Mouse (Mus musculus) adrenal gland, adult 8-10 months (tissue): ENCODE measurements around the gene Med25. TPM values are rescaled to one million over a fixed set of nuclear protein-coding genes. Genes with fewer than 3 reads are reported as not detected.
A peak's percentile ranks its signal among the peaks of the same experiment; 100 is the strongest.
"Not testable (repeated sequence)": the region's sequence is repeated elsewhere in the genome, so short reads cannot be mapped to it uniquely, and the experiment has no call there.

Experiments used
- DNase-seq: peaks from one replicate; pipeline ENCODE4 v3.0.0; 2022
- total RNA-seq, 4 experiments: library from RNA; stranded (reverse); gene quantifications; 2 replicates each; pipeline ENCODE4 v1.2.4; 2022

Med25 gene
- total RNA-seq, 4 experiments from 2014 or later, result 85.0 to 118 (median 96.5) TPM

DNA sequence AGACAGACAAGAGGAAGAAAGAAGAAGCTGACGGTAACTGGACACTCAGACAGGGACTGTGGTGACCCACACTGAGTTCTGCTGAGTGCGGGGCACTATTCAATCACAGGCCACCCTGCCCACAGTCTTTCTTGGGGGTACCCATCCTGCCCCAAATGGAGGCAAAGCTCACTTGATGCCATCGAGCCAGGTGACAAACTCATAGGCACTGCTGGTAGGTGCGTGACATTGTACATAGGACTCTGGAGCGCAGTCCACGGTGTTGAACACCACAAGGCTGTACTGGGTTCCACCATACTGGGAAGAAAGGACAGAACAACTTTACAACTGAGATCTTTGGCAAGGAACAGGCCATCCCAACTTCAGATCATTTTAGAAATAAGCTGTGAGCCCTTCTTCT is 901 bp downstream of the Med25 start:
- DNase-seq, result no peak

DNA sequence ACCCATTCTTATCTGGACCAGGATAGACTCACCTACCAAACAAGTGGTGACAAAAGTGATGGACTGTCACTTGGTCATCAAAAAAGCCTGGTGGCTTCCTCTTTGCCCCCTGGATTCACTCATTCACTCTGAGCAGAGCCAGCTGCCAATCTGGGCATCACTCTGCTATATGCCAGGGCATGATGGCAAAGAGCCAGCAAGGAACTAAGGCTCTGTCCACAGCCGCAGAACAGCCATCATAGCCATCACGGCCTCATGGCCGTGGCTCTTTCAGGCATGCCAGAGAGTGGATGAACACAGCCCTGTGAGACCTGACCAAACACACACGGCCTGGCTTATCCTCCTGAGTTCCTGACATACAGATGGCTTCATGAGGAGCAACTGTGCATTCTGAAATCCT is 1.8 kb downstream of the Med25 start:
- DNase-seq, result no peak

DNA sequence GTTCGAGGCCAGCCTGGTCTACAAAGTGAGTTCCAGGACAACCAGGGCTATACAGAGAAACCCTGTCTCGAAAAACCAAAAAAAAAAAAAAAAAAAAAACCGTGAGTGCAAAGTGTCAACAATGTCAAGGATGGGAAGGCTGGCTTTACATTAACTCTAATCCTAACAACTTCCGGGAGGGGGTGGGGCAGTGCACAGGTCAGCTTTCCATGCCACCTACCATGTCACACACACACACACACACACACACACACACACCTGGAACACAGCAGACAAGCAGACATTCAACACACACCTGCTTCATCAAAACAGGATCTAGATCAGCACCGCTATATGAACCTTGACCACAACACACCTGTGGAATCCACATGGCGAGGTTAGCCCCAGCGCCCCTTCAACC is 2.3 kb downstream of the Med25 start:
- DNase-seq, result no peak

DNA sequence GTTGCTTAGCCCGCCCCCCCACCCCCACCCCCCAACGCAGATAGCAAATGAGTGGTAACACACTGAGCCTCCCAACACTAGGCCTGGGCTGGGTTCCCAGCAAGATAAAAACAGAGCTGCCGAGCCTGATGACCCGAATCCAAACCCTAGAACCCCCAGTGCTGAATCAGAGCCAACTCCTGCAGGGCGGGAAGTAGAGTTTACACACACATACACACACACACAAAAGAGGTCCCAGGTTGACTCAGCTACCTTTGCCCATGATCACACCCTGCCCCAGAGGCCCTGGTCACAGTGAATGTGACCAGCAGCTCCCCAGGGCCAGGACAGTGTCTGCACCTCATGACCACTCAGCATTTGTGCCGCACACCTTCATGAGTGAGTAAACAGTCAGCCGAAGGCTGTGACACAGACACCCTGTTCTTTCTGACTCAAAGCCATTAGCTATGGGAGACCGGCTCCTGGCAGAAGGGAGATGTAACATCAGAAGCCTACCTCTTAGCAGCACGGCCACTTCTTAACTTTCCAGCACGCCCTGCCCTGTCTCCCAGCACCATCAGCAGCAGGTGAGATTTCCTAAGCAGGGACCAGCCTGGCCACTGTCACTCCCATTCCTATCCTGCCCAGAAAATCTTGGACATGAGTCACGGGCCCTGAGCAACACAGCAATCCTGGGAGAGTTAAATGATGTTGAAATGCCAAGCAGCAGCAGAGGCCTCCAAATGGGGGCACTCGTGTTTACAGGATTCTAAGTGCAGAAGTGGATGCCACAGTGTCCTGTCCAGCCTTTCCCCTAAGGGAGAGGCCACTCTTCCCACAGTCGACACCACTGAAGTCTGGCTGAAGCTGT is 4.0 kb downstream of the Med25 start:
- DNase-seq, result peak; percentile 47

DNA sequence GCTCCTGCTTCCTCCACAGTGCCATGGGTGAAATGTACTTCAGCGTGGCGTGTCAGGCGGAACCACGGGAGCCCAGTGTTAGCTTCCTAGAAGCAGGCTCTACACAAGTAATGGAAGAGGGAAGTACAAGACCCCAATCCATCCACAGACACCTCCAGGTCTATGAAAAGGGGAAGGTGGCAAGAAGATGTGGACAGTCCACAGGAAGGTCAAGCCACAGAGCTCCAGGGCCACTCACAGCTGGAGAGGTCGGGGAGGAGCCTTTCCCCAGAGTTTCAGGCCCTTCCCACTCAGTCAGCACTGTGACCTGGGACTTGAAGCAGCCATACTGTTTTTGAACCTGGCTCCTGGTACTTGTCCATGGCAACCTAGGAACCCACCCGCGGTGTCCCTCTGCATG is 5.5 kb downstream of the Med25 start:
- no peak for DNase-seq

DNA sequence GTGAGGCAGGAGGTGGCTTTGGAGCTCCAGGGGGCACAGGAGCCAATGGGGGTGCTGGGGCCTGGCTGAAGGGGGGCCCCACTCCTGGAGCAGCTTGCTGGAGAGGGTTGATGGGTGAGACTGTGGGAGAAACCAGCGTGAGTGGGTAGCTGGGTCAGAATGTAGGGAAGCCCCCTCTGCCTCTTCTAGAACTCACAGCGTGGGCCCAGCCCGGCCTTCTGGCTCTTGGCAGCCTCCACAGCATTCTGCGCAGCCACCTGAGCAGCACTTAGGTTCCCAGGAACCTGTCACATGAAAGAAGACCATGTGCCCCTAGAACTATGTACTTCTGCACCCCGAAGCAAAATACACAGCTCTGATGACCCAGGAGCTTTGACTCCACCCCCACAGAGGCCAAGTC is 7.9 kb downstream of the Med25 start:
- no peak for DNase-seq

DNA sequence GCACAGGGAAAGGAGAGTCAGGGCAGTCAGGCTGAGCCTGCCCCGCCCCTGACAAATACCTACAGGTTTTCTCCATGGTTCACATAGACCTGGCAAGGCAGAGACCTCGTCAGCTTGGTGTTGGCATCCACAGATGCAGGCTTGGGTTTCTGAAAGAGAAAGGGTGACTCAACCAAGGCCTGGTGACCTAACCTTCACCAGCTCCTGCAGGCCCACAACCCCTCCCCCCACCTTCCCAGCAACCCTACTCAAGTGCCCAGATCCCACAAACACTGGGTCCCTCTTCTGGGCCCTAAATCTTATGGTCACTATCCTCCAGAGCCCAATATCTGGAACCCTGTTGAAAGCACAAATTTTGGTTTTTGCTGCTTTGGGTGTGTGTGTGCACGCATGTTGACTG is 9.5 kb downstream of the Med25 start:
- peak; percentile 67 for DNase-seq

DNA sequence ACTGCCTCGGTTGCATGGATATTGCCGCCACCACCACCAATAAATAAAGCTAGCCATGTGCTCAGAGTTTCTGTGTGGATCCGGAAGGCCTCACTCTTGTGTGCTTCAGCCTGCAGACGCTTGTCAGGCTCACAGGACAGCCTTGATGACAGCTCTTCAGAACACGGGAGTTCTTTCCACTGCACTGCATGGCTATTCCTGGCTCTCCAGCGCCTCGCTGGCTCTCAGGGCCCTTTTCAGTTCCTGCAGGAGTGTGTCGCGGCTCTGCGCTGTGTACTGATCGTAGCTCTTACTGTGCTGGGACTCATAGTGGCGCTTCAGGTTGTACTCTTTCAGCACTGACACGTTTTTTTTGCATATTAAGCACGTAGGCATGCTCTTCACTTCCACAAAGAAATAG is 14.7 kb downstream of the Med25 start:
- DNase-seq, result no peak

DNA sequence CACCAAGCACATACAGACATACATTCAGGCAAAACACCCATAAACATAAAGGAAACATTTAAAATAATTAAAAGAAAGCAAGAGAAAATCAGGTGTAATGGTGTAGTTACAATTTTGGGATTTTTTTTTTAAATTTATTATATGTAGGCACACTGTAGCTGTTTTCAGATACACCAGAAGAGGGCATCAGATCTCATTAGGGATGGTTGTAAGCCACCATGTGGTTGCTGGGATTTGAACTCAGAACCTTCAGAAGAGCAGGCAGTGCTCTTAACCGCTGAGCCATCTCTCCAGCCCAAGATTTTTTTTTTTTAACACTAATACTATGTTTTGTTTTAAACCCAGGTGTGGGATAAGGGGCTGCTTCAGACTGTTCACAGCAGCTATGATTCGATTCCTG is 20.7 kb downstream of the Med25 start:
- DNase-seq, result not testable (repeated sequence)

DNA sequence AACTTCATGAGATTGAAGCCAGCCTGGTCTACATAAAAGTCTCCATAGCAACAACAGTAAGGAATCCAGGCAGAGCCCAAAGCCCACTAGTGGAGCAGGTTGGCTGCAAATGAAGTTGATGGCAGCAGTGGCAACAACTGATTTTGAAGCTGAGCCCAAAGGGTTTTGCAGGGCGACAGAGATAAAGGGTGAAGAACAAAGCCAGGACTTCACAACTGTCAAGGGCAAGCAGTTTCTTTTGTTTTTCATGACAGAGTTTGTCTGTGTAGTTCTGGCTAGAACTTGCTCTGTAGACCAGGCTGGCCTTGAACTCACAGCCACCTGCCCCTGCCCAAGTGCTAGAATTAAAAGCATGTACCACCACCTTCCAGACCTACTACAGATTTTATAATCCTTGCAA is 21.3 kb downstream of the Med25 start:
- no peak for DNase-seq

DNA sequence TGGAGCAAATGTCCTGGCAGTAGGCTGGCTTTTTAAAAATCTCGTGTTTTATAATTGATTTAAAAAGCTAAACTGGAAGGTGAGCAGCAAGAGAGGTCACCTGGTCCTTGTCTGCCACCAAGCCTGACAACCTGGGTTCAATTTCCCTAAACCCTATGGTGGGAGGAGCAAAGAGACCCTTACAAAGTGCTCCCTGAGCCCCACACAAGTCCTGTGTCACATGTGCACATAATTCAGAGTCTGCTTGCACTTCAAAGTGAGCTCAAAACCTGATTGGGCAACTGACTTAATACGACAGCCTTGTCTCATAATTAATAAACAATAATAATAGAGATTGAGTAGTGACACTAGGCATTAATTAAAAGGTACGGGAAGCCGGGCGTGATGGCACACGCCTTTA is 21.9 kb downstream of the Med25 start:
- DNase-seq, result no peak

DNA sequence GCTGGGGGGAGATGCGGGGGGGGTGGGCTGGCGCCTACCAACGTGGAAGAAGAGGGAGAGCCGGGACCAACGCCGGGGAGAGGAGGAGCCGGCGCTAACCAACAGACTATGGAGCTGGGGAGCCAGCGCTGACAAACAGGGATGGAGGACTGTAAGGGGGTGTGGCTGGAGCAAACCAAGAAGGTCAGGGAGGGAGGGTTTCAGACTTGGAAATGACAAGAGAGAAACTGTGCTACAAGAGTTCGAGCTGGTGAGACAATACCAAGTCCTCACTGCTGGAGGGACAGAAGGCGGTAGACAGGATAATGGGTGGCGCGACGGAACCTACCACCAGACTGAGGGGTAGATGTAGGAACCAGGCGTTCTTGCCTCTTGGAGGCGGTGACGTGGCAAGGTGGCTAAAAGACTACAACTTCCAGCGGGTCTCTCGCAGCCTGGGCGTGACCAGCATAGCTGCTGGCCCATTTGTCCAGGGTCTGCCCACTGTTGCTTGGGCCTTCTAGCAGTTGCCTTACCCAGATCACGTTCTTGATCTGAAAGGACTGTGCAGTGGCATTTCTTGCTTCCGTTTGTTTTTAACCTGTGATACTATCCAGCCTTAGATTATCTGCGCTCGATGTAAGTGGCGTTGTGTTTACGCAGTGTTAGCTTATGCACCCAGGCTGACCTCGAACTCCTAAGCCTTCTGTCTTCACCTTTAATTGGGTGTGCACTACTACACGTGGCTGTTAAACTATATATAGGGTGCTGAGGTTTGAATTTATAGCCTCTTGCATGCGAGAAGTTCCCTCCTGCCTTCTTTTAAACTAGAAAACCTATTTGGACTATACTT is 22.6 kb downstream of the Med25 start, which contains the start of gene Ptov1:
Gene Ptov1 (minus strand): TSS at position 92 of the 832 bp plus-strand sequence.
- peak; percentile 94 for DNase-seq

DNA sequence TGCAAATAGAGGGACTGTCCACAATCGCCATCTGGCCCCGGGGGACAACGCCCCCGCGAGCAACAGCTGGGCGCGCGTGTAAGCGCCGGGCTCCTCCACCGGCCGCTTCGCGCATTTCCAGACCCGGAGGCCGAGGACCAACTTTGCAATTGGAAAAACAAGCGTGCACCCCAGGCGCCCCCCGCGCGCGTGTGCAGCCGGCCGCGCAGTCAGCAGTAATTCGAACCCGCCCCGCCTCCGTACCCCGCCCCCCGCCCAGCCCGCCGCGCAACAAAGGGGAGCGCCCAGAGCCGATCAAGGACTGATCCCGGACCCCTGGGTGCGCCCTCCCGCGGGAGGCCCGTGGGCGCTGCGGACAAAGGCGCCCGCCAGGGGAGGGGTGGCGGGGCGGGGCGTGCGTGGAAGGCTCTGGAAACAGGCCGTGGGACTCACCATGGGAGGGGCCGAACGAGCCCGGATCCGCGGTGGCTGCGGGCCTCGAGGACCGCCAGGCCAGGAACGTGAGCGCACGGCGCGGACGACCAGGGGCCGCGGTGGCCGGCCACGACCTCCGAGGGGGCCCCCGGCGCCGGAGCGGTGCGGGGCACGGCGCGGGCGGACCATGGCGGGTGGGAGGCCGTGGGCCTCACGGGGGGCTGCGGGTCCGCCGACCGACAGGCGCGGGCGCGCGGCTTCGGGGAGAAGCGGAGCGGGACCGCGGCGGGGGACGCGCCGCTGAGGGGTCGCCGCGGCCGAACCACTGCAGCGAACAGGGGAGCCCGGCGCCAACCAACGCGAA is 23.4 kb downstream of the Med25 start:
- peak; percentile 70 for DNase-seq

DNA sequence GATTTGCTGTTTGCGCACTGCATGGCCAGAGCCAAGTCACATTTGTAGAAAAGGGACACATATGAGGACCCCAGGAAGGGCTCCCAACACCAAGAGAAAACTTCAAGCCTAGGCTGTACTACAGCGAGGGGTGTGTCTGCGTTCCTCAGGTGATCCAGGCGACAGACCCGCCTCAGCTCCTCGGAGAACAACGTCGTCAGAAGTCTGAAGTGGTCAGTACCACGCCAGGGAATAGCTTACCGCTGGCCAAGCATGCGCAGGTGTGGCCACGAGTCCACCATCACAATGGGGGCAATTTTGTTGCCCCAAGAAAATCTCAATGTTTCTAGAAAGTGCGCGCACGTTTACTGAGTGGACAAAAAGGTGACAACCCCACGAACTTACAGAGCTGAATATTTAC is 24.0 kb downstream of the Med25 start:
- no peak for DNase-seq

DNA sequence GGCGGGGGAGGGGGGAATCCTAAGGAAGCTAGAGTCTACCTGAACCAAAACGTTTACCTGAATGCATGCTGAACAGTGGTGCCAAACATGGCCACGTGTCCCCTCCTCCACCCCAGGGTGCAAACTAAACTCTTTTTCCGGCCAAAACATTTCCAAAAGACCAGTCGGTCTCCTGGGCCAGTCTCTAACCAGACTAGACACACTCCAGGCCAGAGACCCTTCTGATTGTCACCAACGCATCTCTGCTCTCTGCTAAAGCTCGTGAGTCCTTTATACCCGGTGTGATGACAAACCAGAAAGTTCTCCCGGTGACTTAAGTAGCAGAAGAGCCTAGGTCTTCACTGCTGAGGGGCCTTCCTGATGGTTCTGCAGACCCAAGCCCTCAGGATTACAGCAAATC is 24.7 kb downstream of the Med25 start:
- DNase-seq, result no peak

DNA sequence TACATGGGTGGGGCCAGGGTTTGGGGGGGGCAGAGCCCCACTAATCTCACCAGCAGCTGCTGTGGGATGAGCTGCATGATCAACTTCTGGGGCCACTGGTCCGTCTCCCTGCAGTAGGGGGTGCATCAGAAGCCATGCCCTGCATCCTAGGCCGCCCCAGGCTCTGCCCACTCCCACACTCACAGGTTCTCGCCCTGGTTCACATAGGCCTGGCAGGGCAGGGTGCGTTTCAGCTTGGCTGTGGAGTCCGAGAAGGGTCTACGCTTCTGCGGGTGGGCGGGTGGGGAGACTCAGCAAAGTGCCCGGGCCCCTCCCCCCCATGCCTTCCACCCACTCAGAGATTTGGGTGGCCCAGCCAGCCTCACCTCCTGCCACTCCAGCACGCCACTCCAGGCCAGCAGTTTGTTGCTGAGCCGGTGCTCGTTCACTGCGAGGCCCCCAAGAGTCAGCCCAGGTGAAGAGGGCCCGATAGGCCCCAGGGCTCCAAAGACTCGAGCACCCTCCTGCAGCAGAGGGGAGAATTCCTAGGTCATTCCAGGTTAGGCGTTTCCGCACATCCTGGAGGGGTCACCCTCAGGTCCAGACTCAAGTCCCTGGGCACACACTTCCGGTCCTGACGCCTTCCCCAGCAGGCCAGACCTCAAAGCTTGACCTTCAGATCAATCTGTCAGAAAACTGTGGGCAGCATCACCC is 25.4 kb downstream of the Med25 start:
- DNase-seq, result peak; percentile 51

DNA sequence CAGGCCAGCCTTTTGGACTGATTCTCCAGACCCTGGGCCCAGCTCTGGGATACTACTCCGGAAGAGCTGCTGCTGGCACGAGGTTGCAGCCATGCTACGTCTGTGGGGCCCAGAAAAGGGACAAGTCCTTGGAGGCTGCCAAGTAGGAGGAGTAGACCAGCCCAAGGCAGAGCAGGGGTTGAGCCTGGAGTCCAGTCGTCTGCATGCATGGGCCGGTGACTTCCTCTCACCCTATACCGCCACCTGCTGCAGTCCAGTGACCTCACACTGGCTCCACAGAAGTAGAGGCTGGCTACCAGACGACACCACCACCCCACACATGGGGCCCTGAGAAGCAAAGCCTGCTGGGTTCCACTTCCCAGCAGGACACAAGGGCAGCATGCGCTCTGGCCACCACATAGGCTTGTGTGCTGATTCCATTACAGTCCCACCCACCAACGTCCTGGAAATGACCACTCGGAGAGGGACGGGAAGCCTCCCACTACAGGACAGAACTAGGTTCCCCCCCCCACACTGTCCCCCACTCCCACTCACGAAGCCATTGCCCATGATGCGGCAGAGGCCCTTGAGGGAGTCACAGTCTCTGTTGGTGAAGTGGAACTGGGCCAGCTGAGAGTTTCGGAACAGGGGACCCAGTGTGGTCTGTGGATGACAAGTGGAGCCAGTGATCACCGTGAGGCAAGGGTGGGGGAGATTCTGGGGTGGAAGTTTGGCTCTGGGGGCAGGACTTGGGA is 26.1 kb downstream of the Med25 start:
- peak; percentile 91 for DNase-seq

DNA sequence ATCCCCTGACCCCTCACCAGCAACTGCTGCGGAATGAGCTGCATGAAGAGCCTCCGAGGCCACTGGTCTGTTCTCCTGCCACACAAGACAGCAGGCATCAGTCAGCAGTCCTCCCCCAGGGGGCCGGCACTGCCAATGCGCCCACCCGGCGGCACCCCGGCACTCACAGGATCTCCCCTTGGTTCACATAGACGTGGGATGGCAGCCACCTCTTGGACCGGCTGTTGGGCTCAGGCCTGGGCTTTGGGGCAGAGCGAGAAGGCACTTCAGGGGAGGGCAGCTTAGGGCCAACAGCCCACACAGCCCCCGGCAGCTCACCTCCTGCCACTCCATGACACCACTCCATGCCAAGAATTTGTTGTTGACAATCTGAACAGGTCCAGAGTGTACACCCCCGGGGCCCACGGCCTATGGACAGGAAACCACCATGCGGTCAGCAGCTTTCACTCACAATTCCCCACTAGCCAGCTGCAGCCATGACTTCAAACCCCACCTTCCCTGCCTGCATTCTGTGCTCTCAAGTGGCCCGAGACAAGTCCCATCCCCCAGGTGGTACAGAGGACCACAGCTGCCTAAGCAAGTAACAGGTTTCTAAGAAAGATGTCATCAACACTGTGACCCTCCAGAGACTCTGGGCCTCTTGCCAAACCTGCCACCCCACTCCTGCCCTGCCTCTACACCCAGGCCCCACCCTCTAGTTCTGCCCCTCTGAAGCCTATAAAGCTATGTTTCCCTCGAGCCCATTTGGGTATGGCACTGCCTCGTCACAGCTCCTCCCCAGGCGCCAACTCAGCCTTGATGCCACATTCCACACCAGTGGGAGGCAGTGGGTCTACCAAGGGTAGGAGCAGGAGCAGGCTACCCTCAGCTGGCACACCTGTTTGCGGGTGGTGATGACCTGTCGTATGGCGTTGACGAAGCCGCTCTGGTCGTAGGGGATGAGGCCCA is 27.6 kb downstream of the Med25 start:
- DNase-seq, result peak; percentile 45

DNA sequence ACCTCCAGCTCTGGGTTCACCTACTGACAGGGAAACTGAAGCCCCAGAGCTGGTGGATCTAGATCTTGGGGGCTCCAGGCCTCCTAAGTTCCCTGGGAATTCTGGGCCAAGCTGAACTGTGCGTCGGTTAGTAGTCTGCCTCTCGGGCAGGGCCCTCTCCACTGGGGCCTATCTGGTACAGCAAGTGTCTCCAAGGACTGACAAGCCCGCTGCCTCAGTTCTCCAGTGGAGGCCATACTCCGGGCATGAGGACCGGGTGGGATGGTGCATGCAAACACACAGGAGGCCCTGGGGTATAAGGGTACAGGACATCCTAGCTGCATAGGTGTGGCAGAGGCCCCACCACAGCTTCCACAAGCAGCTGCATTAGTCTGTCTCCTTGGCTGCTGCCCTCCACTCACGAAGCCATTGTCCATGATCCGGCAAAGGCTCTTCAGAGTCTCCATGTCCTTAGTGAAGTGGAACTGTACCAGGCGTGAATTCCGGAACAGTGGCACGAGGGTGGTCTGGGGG is 28.5 kb downstream of the Med25 start:
- no peak for DNase-seq

DNA sequence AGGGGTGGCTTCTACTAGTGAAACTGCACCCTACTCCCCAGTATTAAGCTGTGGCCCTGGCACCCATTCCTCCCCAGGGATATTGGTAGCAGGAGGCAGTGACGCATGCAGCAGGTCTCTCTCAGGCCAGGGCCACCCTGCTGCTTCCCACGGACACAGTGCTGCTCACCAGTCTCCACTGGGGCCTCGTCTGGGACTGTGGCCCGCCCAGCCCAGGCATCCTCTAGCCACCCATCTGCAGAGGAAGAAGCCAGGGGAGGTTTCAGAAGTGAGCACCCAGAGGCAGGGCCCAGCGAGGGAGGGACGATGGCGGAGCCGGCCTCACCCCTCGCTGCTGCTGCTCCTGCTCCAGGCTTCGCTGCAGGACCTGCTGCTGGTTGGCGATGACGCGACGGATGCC is 29.3 kb downstream of the Med25 start:
- DNase-seq, result no peak
